Mouse (Mus musculus) left cerebral cortex, postnatal 36 days (tissue): Measurements from ENCODE around the gene Farsb. TPM values are rescaled to one million over a fixed set of nuclear protein-coding genes. Genes with fewer than 3 reads are reported as not detected.

ENCODE experiments used
- DNase-seq, 2 experiments: peaks; one replicate each; pipeline ENCODE4 v3.0.0; 2021 to 2022; ENCODE audit warnings: low spot score in 2 of 2, mixed read lengths in 1 of 2
- intact Hi-C: fragments of 180-260 bp; cut with DNase I; formaldehyde crosslinking; loops from one replicate; pipeline ENCODE4 v1.15.1; 2025
- total RNA-seq, 2 experiments: library from RNA; stranded (reverse); gene quantifications; 2 replicates each; pipeline ENCODE4 v1.2.3; 2021

The Farsb gene
- total RNA-seq, 2 experiments from 2014 or later: 56.3 to 63.0 TPM

GRCm38 (mm10) chr1:78490143-78490542, 1.4 kb upstream of the Farsb start:
- intact Hi-C loops: no loop called here
- no peak for DNase-seq

- intact Hi-C loops: no loop called here
- DNase-seq: no peak
Observed at GRCm38 (mm10) chr1:78488427-78488751, 308 bp downstream of the Farsb start.

GRCm38 (mm10) chr1:78484361-78484760, 4.3 kb downstream of the Farsb start:
- DNase-seq: no peak
- intact Hi-C loops: no loop called here

- DNase-seq: no peak
- intact Hi-C loops: no loop called here
Observed at GRCm38 (mm10) chr1:78483430-78483829, 5.3 kb downstream of the Farsb start.

GRCm38 (mm10) chr1:78472441-78472840, 16.3 kb downstream of the Farsb start:
- intact Hi-C loops: no loop called here
- DNase-seq: no peak

- intact Hi-C loops: loop anchor here (2.0 kb wide), 1 partner anchor 476 kb away; no protein-coding TSS in a partner anchor
- DNase-seq: peak in 1 of 2 experiments; percentile 28
Observed at GRCm38 (mm10) chr1:78454659-78455058, 34.0 kb downstream of the Farsb start.

GRCm38 (mm10) chr1:78453886-78454285, 34.8 kb downstream of the Farsb start:
- intact Hi-C loops: loop anchor here (2.0 kb wide), 1 partner anchor 475 kb away; no protein-coding TSS in a partner anchor
- no peak for DNase-seq

GRCm38 (mm10) chr1:78452544-78452943, 36.2 kb downstream of the Farsb start:
- no peak for DNase-seq
- intact Hi-C loops: no loop called here

GRCm38 (mm10) chr1:78451070-78451854, 37.4 kb downstream of the Farsb start:
- DNase-seq: no peak
- intact Hi-C loops: no loop called here

GRCm38 (mm10) chr1:78448091-78448490, 40.6 kb downstream of the Farsb start:
- intact Hi-C loops: no loop called here
- no peak for DNase-seq

GRCm38 (mm10) chr1:78446742-78447141, 42.0 kb downstream of the Farsb start:
- intact Hi-C loops: no loop called here
- no peak for DNase-seq

GRCm38 (mm10) chr1:78446232-78446631, 42.5 kb downstream of the Farsb start:
- DNase-seq: no peak
- intact Hi-C loops: no loop called here

GRCm38 (mm10) chr1:78443056-78443455, 45.6 kb downstream of the Farsb start:
- DNase-seq: no peak
- intact Hi-C loops: no loop called here

GRCm38 (mm10) chr1:78440716-78441115, 48.0 kb downstream of the Farsb start:
- no peak for DNase-seq
- intact Hi-C loops: no loop called here

- no peak for DNase-seq
- intact Hi-C loops: no loop called here
Observed at GRCm38 (mm10) chr1:78437150-78437549, 51.5 kb downstream of the Farsb start.

- intact Hi-C loops: no loop called here
Observed at GRCm38 (mm10) chr1:78436445-78436844, 52.3 kb downstream of the Farsb start.

GRCm38 (mm10) chr1:78435967-78436366, 52.7 kb downstream of the Farsb start:
- intact Hi-C loops: no loop called here
- no peak for DNase-seq

More at GRCm38 (mm10) chr1:78436445-78436844, 52.3 kb downstream of the Farsb start:
- no peak for DNase-seq

GRCm38 (mm10) chr1:78433472-78433871, 55.2 kb downstream of the Farsb start:
- intact Hi-C loops: no loop called here
- DNase-seq: no peak

- intact Hi-C loops: no loop called here
- DNase-seq: no peak
Observed at GRCm38 (mm10) chr1:78428851-78429250, 59.8 kb downstream of the Farsb start.

GRCm38 (mm10) chr1:78426841-78427240, 61.9 kb downstream of the Farsb start:
- intact Hi-C loops: no loop called here
- DNase-seq: no peak

- intact Hi-C loops: no loop called here
Observed at GRCm38 (mm10) chr1:78425793-78426700, 62.6 kb downstream of the Farsb start.

More at GRCm38 (mm10) chr1:78425793-78426700, 62.6 kb downstream of the Farsb start:
- DNase-seq: peak; percentile 37 to 52
